Mouse (Mus musculus): ENCODE results near the gene Endov. TPM values are rescaled to one million over a fixed set of nuclear protein-coding genes. Genes with fewer than 3 reads are reported as not detected.

The Endov gene
- total RNA-seq, 4 experiments from 2014 or later, result 7.2 to 13.2 (median 7.9) TPM

Other genes starting within 250 kb of the Endov start
- 100 to 1,000 TPM; 108 to 126 (median 114) TPM for gene Gaa, start 223.5 kb upstream of the Endov start, total RNA-seq (2022)
- 10 to 100 TPM; 57.7 to 77.2 (median 66.8) TPM for gene Eif4a3, start 191.3 kb upstream of the Endov start, total RNA-seq (2022)
- gene Card14, start 183.6 kb upstream of the Endov start, total RNA-seq (2022), result under 1 TPM in 2 of 4 experiments, not detected in 2; 0.13 to 0.14 TPM
- 1 to 10 TPM; 4.6 to 5.6 (median 5.3) TPM for gene Sgsh, start 135.8 kb upstream of the Endov start, total RNA-seq (2022)
- gene Slc26a11, start 135.8 kb upstream of the Endov start, total RNA-seq (2022), result 1 to 10 TPM; 2.3 to 4.6 (median 3.1) TPM
- gene Rnf213, start 98.2 kb upstream of the Endov start, total RNA-seq (2022), result 10 to 100 TPM; 11.1 to 16.0 (median 13.2) TPM
- under 1 TPM; 0.09 to 0.24 (median 0.16) TPM for gene Nptx1, start 56.4 kb downstream of the Endov start, total RNA-seq (2022)
- gene Rptor, start 111.6 kb downstream of the Endov start, total RNA-seq (2022), result 10 to 100 TPM; 30.3 to 35.6 (median 32.7) TPM

Measured in heart, adult 8-10 months (tissue).